Mouse (Mus musculus): ENCODE data around the gene Il12b.

DNA sequence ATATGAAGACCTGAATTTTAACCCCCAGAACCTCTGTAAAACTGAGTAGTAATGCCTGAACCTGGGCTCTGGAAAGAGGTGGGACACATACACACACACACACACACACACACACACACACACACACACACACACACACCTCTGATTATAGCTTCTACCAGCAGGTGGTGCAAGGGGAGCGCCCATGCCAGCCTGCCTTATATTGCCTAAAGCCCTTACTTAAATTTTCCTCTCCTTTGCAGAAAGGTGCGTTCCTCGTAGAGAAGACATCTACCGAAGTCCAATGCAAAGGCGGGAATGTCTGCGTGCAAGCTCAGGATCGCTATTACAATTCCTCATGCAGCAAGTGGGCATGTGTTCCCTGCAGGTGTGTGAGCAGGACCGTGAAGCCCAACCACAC, 12.4 kb downstream of the Il12b start:
- TF ChIP-seq POLR2A (IDR thresholded peaks at IDR 0.05; ENCODE audit: borderline replicate concordance, extremely low read depth, low read depth, low read length) (no peak), CTCF (IDR thresholded peaks at IDR 0.05; ENCODE audit: insufficient read depth, low read length) (no peak)
